Mouse (Mus musculus): ENCODE results near the gene Ifi213. TPM values are rescaled to one million over a fixed set of nuclear protein-coding genes. Genes with fewer than 3 reads are reported as not detected.
"Not testable (repeated sequence)": the region's sequence is repeated elsewhere in the genome, so short reads cannot be mapped to it uniquely, and the experiment has no call there.

The Ifi213 gene
- polyA plus RNA-seq, 1 experiment from 2014 or later: 0.34 TPM

DNA sequence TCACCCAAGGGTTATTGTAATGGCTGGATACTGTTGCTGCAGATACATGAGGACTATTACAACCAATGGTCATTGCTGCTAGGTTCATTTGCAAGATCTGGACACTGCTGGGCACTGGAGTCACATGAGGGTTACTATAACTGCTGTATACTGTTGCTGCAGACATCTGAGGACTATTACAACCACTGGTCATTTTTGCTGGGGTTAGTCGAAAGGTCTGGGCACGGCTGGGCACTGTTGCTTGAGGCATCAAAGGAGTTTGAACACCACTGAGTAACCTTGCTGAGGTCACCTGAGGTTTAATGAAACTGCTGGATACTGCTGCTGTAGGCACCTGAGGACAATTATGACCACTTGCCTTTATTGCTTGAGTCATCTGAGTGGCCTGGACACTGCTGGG, 9.4 kb downstream of the Ifi213 start:
- not testable (repeated sequence) for H3K4me2 ChIP-seq (replicated peaks; ENCODE audit: low read depth); H3K9ac ChIP-seq (ENCODE audit: low read length); H3K36me3 ChIP-seq (ENCODE audit: control insufficient read depth, insufficient read depth, low read length); H3K27me3 ChIP-seq (ENCODE audit: control insufficient read depth, insufficient read depth, low read length); ATAC-seq (ENCODE audit: low FRiP score, low TSS enrichment); H3K4me3 ChIP-seq (ENCODE audit: low read depth, low read length); H3K4me1 ChIP-seq (replicated peaks; ENCODE audit: control insufficient read depth, insufficient read depth); DNase-seq (ENCODE audit: low spot score); H3K27ac ChIP-seq (replicated peaks); H3K9me3 ChIP-seq (ENCODE audit: control insufficient read depth, low read length)
- 84% methylated on average over 2 of the region's 2 CpGs for WGBS

DNA sequence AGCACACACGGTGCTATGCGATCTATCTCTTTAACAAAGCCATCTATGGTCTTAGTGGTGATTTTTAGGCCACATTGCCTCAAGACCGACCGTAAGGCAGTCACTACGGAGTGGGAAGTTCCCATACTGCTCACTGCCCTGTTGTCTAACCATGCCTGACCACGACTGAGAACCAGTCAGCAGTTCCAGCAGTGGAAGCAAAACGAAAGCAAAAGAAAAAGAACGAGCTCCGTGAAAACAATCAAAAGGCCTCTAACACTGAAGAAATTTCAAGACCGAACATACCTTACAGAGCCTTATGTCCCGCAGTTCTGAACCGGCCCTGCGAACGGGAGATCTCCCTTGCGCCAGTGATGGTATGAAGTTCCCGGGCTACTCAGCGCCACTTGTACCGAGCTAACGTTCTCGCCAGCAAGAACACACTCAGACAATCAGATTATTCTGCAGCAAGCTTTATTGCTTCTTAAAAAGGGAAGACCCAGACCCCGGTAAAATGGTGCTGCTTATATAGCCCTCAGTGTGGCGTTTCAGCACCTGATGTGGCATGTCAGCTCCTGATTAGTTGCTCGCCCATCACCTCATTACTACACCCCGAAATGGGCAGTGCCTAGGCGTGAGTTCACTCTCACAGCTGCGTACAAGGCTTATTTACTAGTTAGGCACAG, 19.0 kb downstream of the Ifi213 start:
- H3K36me3 ChIP-seq (ENCODE audit: control insufficient read depth, insufficient read depth, low read length): no peaks in the 10 kb centered on the region
- no peaks in the 10 kb centered on the region for H3K27me3 ChIP-seq (ENCODE audit: control insufficient read depth, insufficient read depth, low read length)
- ATAC-seq (ENCODE audit: low FRiP score, low TSS enrichment): no peak
- WGBS: 94% methylated on average over 26 of the region's 26 CpGs
- no peak overlapping the region for H3K4me3 ChIP-seq (ENCODE audit: low read depth, low read length)
- DNase-seq (ENCODE audit: low spot score): no peak
- no peak overlapping the region for H3K4me2 ChIP-seq (replicated peaks; ENCODE audit: low read depth)
- no peak overlapping the region for H3K27ac ChIP-seq (replicated peaks)
- no peaks in the 10 kb centered on the region for H3K4me1 ChIP-seq (replicated peaks; ENCODE audit: control insufficient read depth, insufficient read depth)
- no peak overlapping the region for H3K9ac ChIP-seq (ENCODE audit: low read length)
- TF ChIP-seq CTCF (IDR thresholded peaks at IDR 0.05; ENCODE audit: low read depth) (no peak), EP300 (optimal IDR thresholded peaks at IDR 0.05) (no peak)
- no peaks in the 10 kb centered on the region for H3K9me3 ChIP-seq (ENCODE audit: control insufficient read depth, low read length)

DNA sequence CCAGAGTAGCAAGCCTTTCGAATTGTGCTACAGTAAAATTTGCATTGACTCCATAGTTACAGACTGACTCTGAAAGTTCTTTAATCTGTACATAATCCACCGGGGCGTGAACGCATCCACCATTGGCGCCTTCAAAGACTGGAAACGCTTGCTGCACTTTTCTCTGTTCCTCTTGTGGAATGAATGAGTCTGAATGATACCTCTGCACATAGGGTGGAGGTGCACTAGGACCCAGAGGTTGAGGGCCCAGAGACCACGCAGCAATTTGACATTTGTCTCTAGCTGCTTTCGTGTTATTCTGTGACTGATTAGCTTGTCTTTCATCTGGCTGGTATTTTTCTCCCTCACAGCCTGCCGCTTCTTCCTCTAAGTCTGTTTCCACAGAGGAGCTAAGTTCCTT, 20.0 kb downstream of the Ifi213 start:
- no peak overlapping the region for H3K4me2 ChIP-seq (replicated peaks; ENCODE audit: low read depth)
- no peak overlapping the region for H3K4me3 ChIP-seq (ENCODE audit: low read depth, low read length)
- H3K27me3 ChIP-seq (ENCODE audit: control insufficient read depth, insufficient read depth, low read length): no peaks in the 10 kb centered on the region
- no peak overlapping the region for H3K9ac ChIP-seq (ENCODE audit: low read length)
- H3K4me1 ChIP-seq (replicated peaks; ENCODE audit: control insufficient read depth, insufficient read depth): no peaks in the 10 kb centered on the region
- H3K36me3 ChIP-seq (ENCODE audit: control insufficient read depth, insufficient read depth, low read length): no peaks in the 10 kb centered on the region
- 88% methylated on average over 9 of the region's 9 CpGs for WGBS
- no peak for DNase-seq (ENCODE audit: low spot score)
- TF ChIP-seq EP300 (optimal IDR thresholded peaks at IDR 0.05) (no peak), CTCF (IDR thresholded peaks at IDR 0.05; ENCODE audit: low read depth) (no peak)
- no peak overlapping the region for H3K27ac ChIP-seq (replicated peaks)
- no peaks in the 10 kb centered on the region for H3K9me3 ChIP-seq (ENCODE audit: control insufficient read depth, low read length)
- no peak for ATAC-seq (ENCODE audit: low FRiP score, low TSS enrichment)

DNA sequence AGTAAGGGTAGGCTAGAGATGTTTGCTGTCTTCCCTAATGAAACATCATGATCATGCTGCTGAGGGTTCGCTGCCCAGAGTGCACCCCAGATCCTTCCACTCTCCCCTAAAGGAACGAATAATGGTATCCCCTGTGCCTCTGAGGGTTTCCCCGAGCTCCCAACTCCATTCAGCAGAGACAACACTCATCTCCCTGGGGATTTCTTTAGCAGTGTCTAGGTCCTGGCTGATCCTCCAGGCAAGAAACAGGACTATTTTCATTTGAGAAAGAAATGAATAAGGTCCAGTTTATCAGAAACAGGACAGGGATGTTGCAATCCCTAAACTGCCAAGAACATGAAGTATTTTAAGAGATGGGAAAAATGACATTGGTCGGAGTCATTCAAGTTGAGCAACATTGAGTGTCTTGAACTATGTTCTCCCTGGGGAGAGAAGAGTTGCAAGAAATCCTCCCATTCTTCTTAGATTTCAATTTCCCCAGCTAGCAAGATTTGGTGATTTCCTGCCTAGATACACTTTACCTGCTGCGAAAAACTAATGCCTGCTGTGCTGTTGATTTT, 48.5 kb downstream of the Ifi213 start:
- 79% methylated on average over 5 of the region's 5 CpGs for WGBS
- H3K4me1 ChIP-seq (replicated peaks; ENCODE audit: control insufficient read depth, insufficient read depth); H3K27ac ChIP-seq (replicated peaks); DNase-seq (ENCODE audit: low spot score); H3K36me3 ChIP-seq (ENCODE audit: control insufficient read depth, insufficient read depth, low read length); H3K9me3 ChIP-seq (ENCODE audit: control insufficient read depth, low read length); H3K4me3 ChIP-seq (ENCODE audit: low read depth, low read length); H3K9ac ChIP-seq (ENCODE audit: low read length); H3K27me3 ChIP-seq (ENCODE audit: control insufficient read depth, insufficient read depth, low read length); H3K4me2 ChIP-seq (replicated peaks; ENCODE audit: low read depth); ATAC-seq (ENCODE audit: low FRiP score, low TSS enrichment): not testable (repeated sequence)

DNA sequence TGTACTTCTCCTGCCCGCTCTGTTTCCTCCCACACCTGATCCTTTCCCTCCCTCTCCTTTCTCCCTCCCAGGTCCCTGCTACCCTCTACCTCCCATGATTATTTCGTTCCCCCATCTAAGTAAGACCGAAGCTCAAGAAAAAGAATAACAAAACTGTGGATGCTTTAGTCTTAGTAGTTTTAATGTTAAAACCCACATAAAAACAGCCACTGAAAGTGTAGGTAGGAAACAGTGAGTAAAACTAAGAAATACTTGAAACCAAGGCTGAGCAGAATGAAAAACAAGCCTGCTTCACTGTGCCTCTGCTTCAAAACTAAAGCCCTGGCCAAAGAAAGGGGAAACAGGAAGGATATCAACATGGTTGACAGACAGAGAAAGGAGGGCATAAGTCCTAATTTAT, 50.3 kb downstream of the Ifi213 start:
- H3K4me3 ChIP-seq (ENCODE audit: low read depth, low read length); H3K27ac ChIP-seq (replicated peaks); ATAC-seq (ENCODE audit: low FRiP score, low TSS enrichment); H3K36me3 ChIP-seq (ENCODE audit: control insufficient read depth, insufficient read depth, low read length); H3K4me1 ChIP-seq (replicated peaks; ENCODE audit: control insufficient read depth, insufficient read depth); H3K9me3 ChIP-seq (ENCODE audit: control insufficient read depth, low read length); H3K4me2 ChIP-seq (replicated peaks; ENCODE audit: low read depth); DNase-seq (ENCODE audit: low spot score); H3K27me3 ChIP-seq (ENCODE audit: control insufficient read depth, insufficient read depth, low read length); H3K9ac ChIP-seq (ENCODE audit: low read length): not testable (repeated sequence)
- WGBS: 80% methylated on average over 3 of the region's 3 CpGs

DNA sequence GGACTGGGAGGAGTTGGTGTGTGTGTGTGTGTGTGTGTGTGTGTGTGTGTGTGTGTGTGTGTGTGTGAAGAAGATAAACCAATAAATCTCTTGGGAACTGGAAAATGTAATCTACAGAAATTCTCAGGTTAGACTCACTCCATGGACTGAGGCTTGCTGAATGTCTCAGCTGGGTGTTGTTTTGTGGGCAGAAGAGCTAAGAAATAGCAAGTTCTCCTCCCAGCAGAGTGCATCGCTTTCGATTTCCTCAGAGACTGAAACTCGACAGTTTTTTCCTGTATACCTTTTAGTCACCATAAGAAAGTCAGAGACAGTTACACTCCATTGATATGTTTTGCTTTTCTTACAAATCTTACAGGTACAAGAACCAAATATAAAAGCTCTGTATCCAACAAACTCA, 63.3 kb downstream of the Ifi213 start, which contains the start of gene Ifi214:
Gene Ifi214 (minus strand): TSS at position 167 of the 400 bp plus-strand sequence.
- WGBS: 87% methylated on average over 3 of the region's 3 CpGs
- not testable (repeated sequence) for H3K9me3 ChIP-seq (ENCODE audit: control insufficient read depth, low read length); H3K4me3 ChIP-seq (ENCODE audit: low read depth, low read length); H3K9ac ChIP-seq (ENCODE audit: low read length); H3K4me1 ChIP-seq (replicated peaks; ENCODE audit: control insufficient read depth, insufficient read depth); H3K27me3 ChIP-seq (ENCODE audit: control insufficient read depth, insufficient read depth, low read length); H3K4me2 ChIP-seq (replicated peaks; ENCODE audit: low read depth); DNase-seq (ENCODE audit: low spot score); H3K36me3 ChIP-seq (ENCODE audit: control insufficient read depth, insufficient read depth, low read length); H3K27ac ChIP-seq (replicated peaks); ATAC-seq (ENCODE audit: low FRiP score, low TSS enrichment)
